Mouse (Mus musculus) forebrain, embryonic 10.5 days (tissue): ENCODE results near the gene Fam186b. TPM values are rescaled to one million over a fixed set of nuclear protein-coding genes. Genes with fewer than 3 reads are reported as not detected.
"Not testable (repeated sequence)": the region's sequence is repeated elsewhere in the genome, so short reads cannot be mapped to it uniquely, and the experiment has no call there.

Experiments used
- DNase-seq: peaks from one replicate; pipeline ENCODE4 v3.0.0-alpha.2; 2017; ENCODE audit warnings: low spot score; ENCODE audit errors: extremely low spot score
- H3K27ac ChIP-seq: fragments of 300-500 bp; sonication (generic); 2 replicates; pipeline ENCODE4 v1.5.1; 2016; ENCODE audit warnings: mild to moderate bottlenecking
- H3K27me3 ChIP-seq: fragments of 300-500 bp; sonication (generic); 2 replicates; pipeline ENCODE4 v1.6.1; 2016; ENCODE audit warnings: mild to moderate bottlenecking; ENCODE audit not compliant: poor library complexity, severe bottlenecking
- H3K36me3 ChIP-seq: fragments of 300-500 bp; sonication (generic); replicated peaks from 2 replicates; pipeline ENCODE4 v1.6.1; 2016; ENCODE audit warnings: mild to moderate bottlenecking, moderate library complexity
- H3K4me1 ChIP-seq: fragments of 300-500 bp; sonication (generic); 2 replicates; pipeline ENCODE4 v1.6.1; 2016
- H3K4me3 ChIP-seq: fragments of 300-500 bp; sonication (generic); 2 replicates; pipeline ENCODE4 v1.5.1; 2016; ENCODE audit warnings: mild to moderate bottlenecking, moderate library complexity
- H3K9me3 ChIP-seq: fragments of 300-500 bp; sonication (generic); 2 replicates; pipeline ENCODE4 v1.6.1; 2016; ENCODE audit warnings: mild to moderate bottlenecking, moderate library complexity
- WGBS: fragments of 180-500 bp; shearing (Covaris S2); methylation state at CpG from one replicate; pipeline ENCODE4 v1.1.7; 2016; 5-methylcytosine and 5-hydroxymethylcytosine counted together
- polyA plus RNA-seq: library from polyadenylated mRNA; unstranded; fragments of >200 nt; fragmentation: Nextera tagmentation; extraction: Ambion mirVana; gene quantifications from 2 replicates; pipeline ENCODE4 v1.2.1, GENCODE M21; 2016

Gene Fam186b
- polyA plus RNA-seq, 1 experiment from 2014 or later = 0.17 TPM

- no peaks in the 10 kb centered on the region for H3K36me3 ChIP-seq
- 66% methylated on average over 10 of the region's 10 CpGs for WGBS
- DNase-seq = no peak
- H3K27me3 ChIP-seq = peaks cover 8% of the 10 kb centered on the region; the same call in 1 of the 2 replicates
- no peaks in the 10 kb centered on the region for H3K9me3 ChIP-seq
- H3K4me3 ChIP-seq = no peak overlapping the region
- no peak overlapping the region for H3K27ac ChIP-seq
- H3K4me1 ChIP-seq = peaks cover 11% of the 10 kb centered on the region
Measured at GRCm38 (mm10) chr15:99283456-99283855, 12.2 kb downstream of the Fam186b start.

GRCm38 (mm10) chr15:99278271-99278670 lies 17.4 kb downstream of the Fam186b start:
- Histone ChIP-seq H3K9me3 (no peaks in the 10 kb centered on the region), H3K36me3 (no peaks in the 10 kb centered on the region)
- WGBS = 91% methylated on average over 7 of the region's 7 CpGs

GRCm38 (mm10) chr15:99276095-99276494 lies 19.6 kb downstream of the Fam186b start:
- Histone ChIP-seq H3K4me1 (peaks cover 12% of the 10 kb centered on the region), H3K9me3 (no peaks in the 10 kb centered on the region), H3K4me3 (no peak overlapping the region), H3K36me3 (no peaks in the 10 kb centered on the region), H3K27ac (no peak overlapping the region), H3K27me3 (peaks cover 8% of the 10 kb centered on the region; the same call in 1 of the 2 replicates)
- DNase-seq = no peak
- 91% methylated on average over 8 of the region's 8 CpGs for WGBS

More at GRCm38 (mm10) chr15:99278271-99278670, 17.4 kb downstream of the Fam186b start:
- H3K4me1 ChIP-seq = no peaks in the 10 kb centered on the region
- peaks cover 8% of the 10 kb centered on the region; the same call in 1 of the 2 replicates for H3K27me3 ChIP-seq
- no peak overlapping the region for H3K27ac ChIP-seq
- DNase-seq = no peak
- no peak overlapping the region for H3K4me3 ChIP-seq

GRCm38 (mm10) chr15:99265679-99266078 lies 30.0 kb downstream of the Fam186b start:
- WGBS = 14% methylated on average over 4 of the region's 4 CpGs
- peak; percentile 66 for DNase-seq
- Histone ChIP-seq H3K9me3 (no peaks in the 10 kb centered on the region), H3K27me3 (no peaks in the 10 kb centered on the region), H3K4me3 (no peak overlapping the region), H3K27ac (no peak overlapping the region), H3K4me1 (peaks cover 15% of the 10 kb centered on the region), H3K36me3 (no peaks in the 10 kb centered on the region)

- no peak overlapping the region for H3K27ac ChIP-seq
- WGBS = 79% methylated on average over 2 of the region's 2 CpGs
- no peak overlapping the region for H3K4me3 ChIP-seq
- H3K9me3 ChIP-seq = no peaks in the 10 kb centered on the region
- H3K4me1 ChIP-seq = peaks cover 26% of the 10 kb centered on the region
- no peaks in the 10 kb centered on the region for H3K27me3 ChIP-seq
- DNase-seq = no peak
- H3K36me3 ChIP-seq = no peaks in the 10 kb centered on the region
Measured at GRCm38 (mm10) chr15:99264363-99264762, 31.3 kb downstream of the Fam186b start.

GRCm38 (mm10) chr15:99262702-99263101 lies 33.0 kb downstream of the Fam186b start:
- H3K4me1 ChIP-seq = peaks cover 28% of the 10 kb centered on the region
- no peaks in the 10 kb centered on the region for H3K9me3 ChIP-seq
- 77% methylated on average over 10 of the region's 10 CpGs for WGBS
- H3K27ac ChIP-seq = no peak overlapping the region
- DNase-seq = no peak
- H3K27me3 ChIP-seq = no peaks in the 10 kb centered on the region
- H3K4me3 ChIP-seq = no peak overlapping the region
- no peaks in the 10 kb centered on the region for H3K36me3 ChIP-seq

- peak overlapping the region; percentile 45 for H3K4me3 ChIP-seq
- no peaks in the 10 kb centered on the region for H3K9me3 ChIP-seq
- no peaks in the 10 kb centered on the region for H3K36me3 ChIP-seq
- WGBS = 3% methylated on average over 10 of the region's 10 CpGs
- H3K27ac ChIP-seq = peak overlapping the region; percentile 70; the same call in 1 of the 2 replicates
- peaks cover 25% of the 10 kb centered on the region for H3K4me1 ChIP-seq
- no peaks in the 10 kb centered on the region for H3K27me3 ChIP-seq
- peak; percentile 85 for DNase-seq
Measured at GRCm38 (mm10) chr15:99259730-99260252, 35.9 kb downstream of the Fam186b start.

- Histone ChIP-seq H3K36me3 (no peaks in the 10 kb centered on the region), H3K9me3 (no peaks in the 10 kb centered on the region), H3K27me3 (no peaks in the 10 kb centered on the region), H3K4me3 (peak overlapping the region; percentile 45), H3K4me1 (peaks cover 20% of the 10 kb centered on the region), H3K27ac (peak overlapping the region; percentile 70; the same call in 1 of the 2 replicates)
- 66% methylated on average over 8 of the region's 8 CpGs for WGBS
- DNase-seq = no peak
Measured at GRCm38 (mm10) chr15:99259167-99259729, 36.4 kb downstream of the Fam186b start.

- H3K4me3 ChIP-seq = no peak overlapping the region
- H3K36me3 ChIP-seq = no peaks in the 10 kb centered on the region
- 90% methylated on average over 6 of the region's 6 CpGs for WGBS
Measured at GRCm38 (mm10) chr15:99255241-99255749, 40.4 kb downstream of the Fam186b start.

GRCm38 (mm10) chr15:99254477-99255005 lies 41.1 kb downstream of the Fam186b start:
- DNase-seq = no peak

More at GRCm38 (mm10) chr15:99255241-99255749, 40.4 kb downstream of the Fam186b start:
- no peak for DNase-seq
- Histone ChIP-seq H3K9me3 (no peaks in the 10 kb centered on the region), H3K4me1 (peaks cover 32% of the 10 kb centered on the region), H3K27me3 (no peaks in the 10 kb centered on the region), H3K27ac (no peak overlapping the region)

GRCm38 (mm10) chr15:99253772-99254171 lies 41.9 kb downstream of the Fam186b start:
- H3K27ac ChIP-seq = no peak overlapping the region
- no peaks in the 10 kb centered on the region for H3K9me3 ChIP-seq
- H3K36me3 ChIP-seq = peaks cover 15% of the 10 kb centered on the region
- H3K4me3 ChIP-seq = no peak overlapping the region
- WGBS = 96% methylated on average over 6 of the region's 6 CpGs
- no peaks in the 10 kb centered on the region for H3K27me3 ChIP-seq
- no peak for DNase-seq
- peaks cover 22% of the 10 kb centered on the region for H3K4me1 ChIP-seq

More at GRCm38 (mm10) chr15:99254477-99255005, 41.1 kb downstream of the Fam186b start:
- Histone ChIP-seq H3K4me3 (no peak overlapping the region), H3K9me3 (no peaks in the 10 kb centered on the region), H3K27ac (no peak overlapping the region), H3K4me1 (peaks cover 27% of the 10 kb centered on the region), H3K27me3 (no peaks in the 10 kb centered on the region), H3K36me3 (peaks cover 7% of the 10 kb centered on the region)
- WGBS = 86% methylated on average over 2 of the region's 2 CpGs

- H3K27ac ChIP-seq, DNase-seq, H3K9me3 ChIP-seq, H3K27me3 ChIP-seq: not testable (repeated sequence)
- peaks cover 21% of the 10 kb centered on the region for H3K36me3 ChIP-seq
- H3K4me1 ChIP-seq = peaks cover 22% of the 10 kb centered on the region
- peak overlapping the region; percentile 76; the same call in 1 of the 2 replicates for H3K4me3 ChIP-seq
- 52% methylated on average over 2 of the region's 2 CpGs for WGBS
Measured at GRCm38 (mm10) chr15:99253175-99253479, 42.6 kb downstream of the Fam186b start.
